Mouse (Mus musculus) C2C12 (cell line): ENCODE measurements at regions not wholly inside any gene's neighbourhood (a gene's known extent, or its start where the extent isn't known, plus 50 kb on each side); places are given as distances from the start of the nearest gene placed in this dataset.

Source experiments
- H3K27me3 ChIP-seq: one replicate; pipeline ENCODE4 v1.6.1; 2011; ENCODE audit not compliant: control insufficient read depth, insufficient read depth, insufficient read length
- H3K36me3 ChIP-seq: one replicate; pipeline ENCODE4 v1.6.1; 2011; ENCODE audit not compliant: control insufficient read depth, insufficient read depth
- H3K4me3 ChIP-seq: one replicate; pipeline ENCODE4 v1.5.1; 2011; ENCODE audit warnings: mild to moderate bottlenecking, control low read depth; ENCODE audit not compliant: poor library complexity, insufficient read depth, severe bottlenecking
- H3K79me2 ChIP-seq: one replicate; pipeline ENCODE4 v1.6.1; 2011; ENCODE audit not compliant: control insufficient read depth, insufficient read depth
- H3K79me3 ChIP-seq: one replicate; pipeline ENCODE4 v1.6.1; 2011; ENCODE audit warnings: low read depth, control low read depth
- H3ac ChIP-seq: one replicate; pipeline ENCODE3; 2011; ENCODE audit warnings: low read depth; ENCODE audit not compliant: control insufficient read depth, insufficient read length
- CEBPB ChIP-seq: IDR thresholded peaks from one replicate; pipeline ENCODE4 v1.6.1; 2011; ENCODE audit warnings: low read depth, mild to moderate bottlenecking, control low read depth, moderate library complexity
- CTCF ChIP-seq: IDR thresholded peaks from one replicate; pipeline ENCODE4 v1.5.1; 2011; ENCODE audit not compliant: control insufficient read depth, insufficient read depth, insufficient read length
- FOSL1 ChIP-seq: IDR thresholded peaks from one replicate; pipeline ENCODE4 v1.8.0; 2011; ENCODE audit warnings: mild to moderate bottlenecking, low read length; ENCODE audit not compliant: poor library complexity, insufficient read depth, severe bottlenecking
- MAX ChIP-seq: IDR thresholded peaks from one replicate; pipeline ENCODE4 v1.6.1; 2011; ENCODE audit warnings: mild to moderate bottlenecking, control low read depth
- MYOD1 ChIP-seq: IDR thresholded peaks from one replicate; pipeline ENCODE4 v1.6.1; 2011; ENCODE audit warnings: low read depth; ENCODE audit not compliant: control insufficient read depth, insufficient read length
- MYOG ChIP-seq: IDR thresholded peaks from one replicate; pipeline ENCODE4 v1.6.1; 2011; ENCODE audit not compliant: control insufficient read depth, insufficient read length; ENCODE audit errors: extremely low read depth
- USF1 ChIP-seq: IDR thresholded peaks from one replicate; pipeline ENCODE4 v1.6.1; 2011; ENCODE audit warnings: low read depth, mild to moderate bottlenecking, control low read depth, moderate library complexity

DNA sequence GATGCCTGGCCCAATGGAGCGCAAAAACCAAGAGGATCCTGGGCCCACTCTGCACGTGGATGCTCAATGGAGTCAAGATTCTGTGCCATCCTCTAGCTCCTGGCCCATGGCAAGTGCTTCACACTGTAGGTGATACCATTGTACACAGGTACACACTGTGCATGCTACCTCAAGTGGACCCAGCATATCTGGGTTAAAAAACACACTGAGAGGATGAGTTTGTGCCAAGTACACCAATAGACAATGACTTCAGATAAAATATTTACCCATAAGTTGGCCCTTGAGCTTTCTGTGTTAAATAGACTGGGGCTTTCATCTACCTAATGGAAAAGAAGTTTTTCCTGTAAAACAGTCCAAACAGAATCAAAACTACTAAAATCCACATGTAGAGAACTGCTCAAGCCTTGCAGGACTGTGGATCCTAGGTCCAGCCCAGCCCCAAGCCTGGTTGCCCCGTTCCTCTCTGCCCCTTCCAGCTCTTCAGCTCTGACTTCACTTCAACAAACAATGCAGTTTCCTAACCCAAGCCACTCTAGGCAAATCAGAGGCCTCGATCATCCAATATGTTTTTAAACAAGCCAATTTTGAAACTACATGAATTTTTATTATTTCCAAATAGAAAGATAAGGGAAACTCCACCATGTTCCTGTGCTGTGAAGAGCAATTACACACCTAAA, 247.5 kb downstream of the Mreg start:
- no peaks in the 10 kb centered on the region for H3K27me3 ChIP-seq
- H3K79me3 ChIP-seq = no peaks in the 10 kb centered on the region
- H3K79me2 ChIP-seq = no peaks in the 10 kb centered on the region
- no peak overlapping the region for H3ac ChIP-seq
- no peaks in the 10 kb centered on the region for H3K36me3 ChIP-seq
- TF ChIP-seq CEBPB (no peak), MYOD1 (no peak), FOSL1 (no peak), USF1 (no peak), MYOG (no peak), MAX (no peak), CTCF (no peak)
- H3K4me3 ChIP-seq = no peak overlapping the region

DNA sequence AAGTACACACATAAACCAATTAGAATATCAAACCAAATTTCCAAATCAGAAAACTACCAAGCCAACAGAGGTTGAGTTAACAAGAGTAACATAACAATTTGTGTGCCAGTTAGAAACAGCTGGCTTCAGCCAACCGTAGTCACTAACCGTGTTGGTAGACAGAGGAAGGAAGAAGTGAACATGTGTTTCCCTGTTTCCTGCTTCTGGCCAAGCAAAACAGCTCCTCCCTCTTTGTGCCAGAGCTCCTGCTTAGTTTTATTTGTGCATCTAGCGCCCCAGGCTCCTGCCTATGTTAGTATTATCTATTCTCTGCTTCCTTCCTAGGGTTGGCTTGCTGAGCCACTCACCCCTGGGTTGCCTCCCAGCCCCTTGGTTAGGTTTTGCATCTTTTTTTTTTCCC, 255.2 kb downstream of the Mreg start:
- Histone ChIP-seq H3ac (no peak overlapping the region), H3K27me3 (no peaks in the 10 kb centered on the region), H3K79me2 (no peaks in the 10 kb centered on the region), H3K79me3 (no peaks in the 10 kb centered on the region), H3K4me3 (no peak overlapping the region), H3K36me3 (no peaks in the 10 kb centered on the region)
- no peak for TF ChIP-seq CTCF
- TF ChIP-seq MYOG = no peak
- TF ChIP-seq MYOD1 = no peak
- TF ChIP-seq CEBPB = no peak

DNA sequence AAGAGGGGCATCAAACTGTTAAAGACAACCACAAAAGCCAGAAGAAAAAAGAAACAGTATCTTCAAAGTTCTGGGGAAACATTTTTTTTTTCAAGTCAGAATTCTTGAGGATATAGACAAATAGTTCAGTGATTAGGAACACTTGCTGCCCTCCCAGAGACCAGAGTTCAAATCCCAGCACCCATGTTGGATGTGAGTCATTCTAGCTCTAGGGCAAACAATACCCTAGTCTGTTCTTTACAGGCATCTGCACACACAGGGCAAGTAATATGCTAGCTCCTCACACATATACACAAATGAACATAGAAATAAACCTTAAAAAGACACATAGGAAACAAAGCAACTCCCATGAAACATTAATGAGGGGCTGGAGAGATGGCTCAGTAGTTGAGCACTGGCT, 256.8 kb downstream of the Mreg start:
- Histone ChIP-seq H3K79me2 (no peaks in the 10 kb centered on the region), H3K79me3 (no peaks in the 10 kb centered on the region), H3K36me3 (no peaks in the 10 kb centered on the region), H3K4me3 (no peak overlapping the region), H3K27me3 (no peaks in the 10 kb centered on the region), H3ac (no peak overlapping the region)
- TF ChIP-seq MAX (no peak), FOSL1 (no peak), MYOD1 (no peak), USF1 (no peak), CEBPB (no peak), CTCF (no peak), MYOG (no peak)

DNA sequence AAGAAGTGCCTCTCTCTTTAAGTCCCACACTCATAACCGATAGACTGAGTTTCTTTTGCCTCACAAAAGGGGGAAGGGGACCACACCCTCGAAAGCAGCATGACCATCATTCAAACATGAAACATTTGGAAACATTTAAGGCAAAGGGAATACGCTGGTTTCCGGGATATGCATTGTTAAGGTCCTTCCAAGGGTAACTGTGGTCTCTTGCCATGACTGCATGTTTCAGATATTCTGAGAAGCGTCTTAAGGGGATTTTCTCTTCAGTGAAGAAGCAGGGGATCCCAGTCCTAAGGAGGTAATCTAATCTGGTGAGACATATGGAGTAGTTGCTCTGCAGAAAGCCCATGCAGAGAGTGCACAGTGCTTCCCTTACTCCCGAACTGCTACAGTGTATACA, 258.8 kb downstream of the Mreg start:
- no peaks in the 10 kb centered on the region for H3K27me3 ChIP-seq
- no peaks in the 10 kb centered on the region for H3K79me3 ChIP-seq
- no peak for TF ChIP-seq CEBPB
- no peak for TF ChIP-seq USF1
- TF ChIP-seq MYOD1 = no peak
- no peak for TF ChIP-seq MAX
- no peak for TF ChIP-seq MYOG
- no peak for TF ChIP-seq CTCF
- no peak for TF ChIP-seq FOSL1
- no peak overlapping the region for H3K4me3 ChIP-seq
- H3ac ChIP-seq = no peak overlapping the region
- no peaks in the 10 kb centered on the region for H3K79me2 ChIP-seq
- no peaks in the 10 kb centered on the region for H3K36me3 ChIP-seq

DNA sequence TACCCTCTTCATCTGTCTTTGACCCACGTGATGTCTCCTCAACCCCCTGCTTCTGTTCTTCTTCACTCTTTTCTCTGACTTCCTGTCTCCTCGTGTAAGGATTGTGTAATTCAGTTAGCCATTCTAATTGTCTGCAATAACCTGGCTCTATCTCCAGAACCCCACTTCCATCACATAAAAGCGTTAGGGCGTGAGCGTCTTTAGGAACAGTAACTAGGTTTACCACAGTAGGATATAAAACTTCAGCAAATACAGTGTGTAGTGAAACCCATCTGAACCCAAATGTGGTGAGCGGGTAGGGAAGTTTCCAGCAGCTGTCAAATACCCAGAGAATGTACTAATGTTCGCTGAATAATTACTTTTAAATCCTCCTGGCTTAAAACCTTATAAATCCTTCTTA, 262.6 kb downstream of the Mreg start:
- Histone ChIP-seq H3K79me3 (no peaks in the 10 kb centered on the region), H3K36me3 (no peaks in the 10 kb centered on the region), H3K27me3 (no peaks in the 10 kb centered on the region), H3ac (no peak overlapping the region), H3K79me2 (no peaks in the 10 kb centered on the region), H3K4me3 (no peak overlapping the region)
- no peak for TF ChIP-seq FOSL1
- no peak for TF ChIP-seq USF1
- no peak for TF ChIP-seq CTCF
- no peak for TF ChIP-seq MAX
- TF ChIP-seq MYOG = no peak
- no peak for TF ChIP-seq MYOD1
- TF ChIP-seq CEBPB = no peak

DNA sequence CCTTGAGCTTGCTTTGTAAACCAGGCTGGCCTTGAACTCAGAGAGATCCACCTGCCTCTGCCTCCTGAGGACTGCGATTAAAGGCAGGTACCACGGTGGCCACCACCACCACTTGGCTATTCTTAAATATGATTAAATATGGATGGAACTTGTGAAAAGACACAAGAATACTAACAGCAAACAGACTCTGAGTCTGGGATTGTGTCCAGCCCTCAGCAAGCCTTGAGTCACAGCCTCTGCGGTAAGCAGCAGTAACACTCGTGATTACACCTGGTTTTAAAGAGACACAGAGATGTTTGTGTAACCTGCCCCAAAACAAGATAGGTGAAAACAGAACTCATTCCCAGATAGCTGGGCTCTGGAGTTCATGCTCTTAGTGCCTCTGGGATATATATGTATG, 263.4 kb downstream of the Mreg start:
- no peaks in the 10 kb centered on the region for H3K79me3 ChIP-seq
- TF ChIP-seq FOSL1 (no peak), MAX (no peak), CTCF (no peak), USF1 (no peak), MYOG (no peak), CEBPB (no peak), MYOD1 (no peak)
- H3K79me2 ChIP-seq = no peaks in the 10 kb centered on the region
- H3K27me3 ChIP-seq = no peaks in the 10 kb centered on the region
- H3K36me3 ChIP-seq = no peaks in the 10 kb centered on the region
- H3ac ChIP-seq = no peak overlapping the region
- no peak overlapping the region for H3K4me3 ChIP-seq
